Mouse (Mus musculus) small intestine, adult 2 months (tissue): ENCODE data around the gene Mep1a.

Experiments
- CTCF ChIP-seq: fragments of 200-500 bp; IDR thresholded peaks from 2 replicates; pipeline ENCODE4 v1.5.1; 2012; ENCODE audit warnings: low read depth, mild to moderate bottlenecking, control low read depth, inconsistent platforms, low read length, moderate library complexity, mixed read lengths; ENCODE audit not compliant: insufficient replicate concordance, insufficient read length; ENCODE audit errors: extremely low read depth
- POLR2A ChIP-seq: fragments of 200-500 bp; IDR thresholded peaks from 2 replicates; pipeline ENCODE4 v1.6.1; 2012; ENCODE audit warnings: low read depth, mild to moderate bottlenecking, control low read depth, inconsistent platforms, low read length, moderate library complexity

DNA sequence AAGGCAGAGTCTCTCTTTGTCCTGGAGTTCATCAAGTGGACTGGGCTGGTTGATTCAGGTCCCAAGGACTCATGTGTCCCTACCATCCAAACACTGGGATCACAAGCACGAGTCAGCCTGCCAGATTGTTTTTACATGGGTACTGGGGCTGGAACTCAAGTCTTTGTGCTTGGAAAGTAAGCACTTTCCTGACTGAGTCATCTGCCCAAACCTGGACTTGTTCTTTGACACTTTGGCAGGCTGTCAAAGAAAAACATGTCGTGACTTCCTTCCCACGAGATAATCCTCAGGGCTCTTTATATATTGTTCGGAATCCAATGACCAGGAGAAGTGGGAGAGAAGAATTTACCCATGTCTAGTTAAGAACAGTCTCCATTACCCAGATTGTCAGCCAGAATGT, 5.1 kb downstream of the Mep1a start:
- TF ChIP-seq CTCF = no peak
- no peak for TF ChIP-seq POLR2A
